Mouse (Mus musculus) G1E (cell line): ENCODE measurements around the gene Trpm8. TPM values are rescaled to one million over a fixed set of nuclear protein-coding genes. Genes with fewer than 3 reads are reported as not detected.

Source experiments
- ATAC-seq: 2 replicates; pipeline ENCODE4 v1.8.0; 2016; ENCODE audit warnings: mild to moderate bottlenecking; ENCODE audit not compliant: insufficient number of reproducible peaks, poor library complexity, low FRiP score, severe bottlenecking; ENCODE audit errors: extremely low read depth
- DNase-seq: peaks from one replicate; pipeline ENCODE4 v3.0.0; 2012; ENCODE audit warnings: low spot score
- H3K27me3 ChIP-seq: 2 replicates; pipeline ENCODE4 v1.6.1; 2012; ENCODE audit warnings: mild to moderate bottlenecking, low read length, inconsistent platforms; ENCODE audit not compliant: insufficient read depth
- H3K36me3 ChIP-seq: replicated peaks from 2 replicates; pipeline ENCODE3; 2012; ENCODE audit warnings: mild to moderate bottlenecking, inconsistent platforms
- H3K4me1 ChIP-seq: 2 replicates; pipeline ENCODE4 v1.6.1; 2012; ENCODE audit warnings: low read depth, low read length, inconsistent platforms, mixed read lengths; ENCODE audit not compliant: insufficient read depth
- H3K4me3 ChIP-seq: 2 replicates; pipeline ENCODE4 v1.5.1; 2012; ENCODE audit warnings: low read depth, mild to moderate bottlenecking, inconsistent platforms, low read length, moderate library complexity, mixed read lengths
- H3K9me3 ChIP-seq: replicated peaks from 2 replicates; pipeline ENCODE4 v1.6.1; 2012; ENCODE audit warnings: inconsistent platforms
- CTCF ChIP-seq: IDR thresholded peaks from 2 replicates; pipeline ENCODE4 v1.5.1; 2012; ENCODE audit warnings: low read depth, low read length, inconsistent platforms, mixed read lengths
- GATA1 ChIP-seq: IDR thresholded peaks from 2 replicates; pipeline ENCODE4 v1.6.1; 2012; ENCODE audit warnings: borderline replicate concordance, low read length, inconsistent platforms, mixed read lengths
- GATA2 ChIP-seq: IDR thresholded peaks from 2 replicates; pipeline ENCODE4 v1.6.1; 2012; ENCODE audit warnings: low read depth, low read length, inconsistent platforms, borderline replicate concordance
- POLR2AphosphoS5 ChIP-seq: IDR thresholded peaks from 2 replicates; pipeline ENCODE4 v1.6.1; 2012; ENCODE audit warnings: low read depth, low read length, inconsistent platforms; ENCODE audit not compliant: insufficient replicate concordance
- TAL1 ChIP-seq: conservative IDR thresholded peaks from 2 replicates; pipeline ENCODE4 v1.6.1; 2012; ENCODE audit warnings: low read depth, low read length, inconsistent platforms, mixed read lengths
- polyA plus RNA-seq: library from polyadenylated mRNA; stranded (reverse); fragments of >175 nt; gene quantifications from 2 replicates; pipeline ENCODE4 v1.2.3, GENCODE M21; 2012
- total RNA-seq, 2 experiments: library from RNA; stranded (forward) in 1 of 2; stranded (reverse) in 1 of 2; fragments of 200-1000 nt in 1 of 2; fragments of >200 nt in 1 of 2; fragmentation: Nextera tagmentation in 1 of 2; gene quantifications; 2 replicates each; pipeline ENCODE4 v1.2.3; 2014 to 2017

Trpm8 gene
- total and polyA plus RNA-seq, 3 experiments, result not detected

DNA sequence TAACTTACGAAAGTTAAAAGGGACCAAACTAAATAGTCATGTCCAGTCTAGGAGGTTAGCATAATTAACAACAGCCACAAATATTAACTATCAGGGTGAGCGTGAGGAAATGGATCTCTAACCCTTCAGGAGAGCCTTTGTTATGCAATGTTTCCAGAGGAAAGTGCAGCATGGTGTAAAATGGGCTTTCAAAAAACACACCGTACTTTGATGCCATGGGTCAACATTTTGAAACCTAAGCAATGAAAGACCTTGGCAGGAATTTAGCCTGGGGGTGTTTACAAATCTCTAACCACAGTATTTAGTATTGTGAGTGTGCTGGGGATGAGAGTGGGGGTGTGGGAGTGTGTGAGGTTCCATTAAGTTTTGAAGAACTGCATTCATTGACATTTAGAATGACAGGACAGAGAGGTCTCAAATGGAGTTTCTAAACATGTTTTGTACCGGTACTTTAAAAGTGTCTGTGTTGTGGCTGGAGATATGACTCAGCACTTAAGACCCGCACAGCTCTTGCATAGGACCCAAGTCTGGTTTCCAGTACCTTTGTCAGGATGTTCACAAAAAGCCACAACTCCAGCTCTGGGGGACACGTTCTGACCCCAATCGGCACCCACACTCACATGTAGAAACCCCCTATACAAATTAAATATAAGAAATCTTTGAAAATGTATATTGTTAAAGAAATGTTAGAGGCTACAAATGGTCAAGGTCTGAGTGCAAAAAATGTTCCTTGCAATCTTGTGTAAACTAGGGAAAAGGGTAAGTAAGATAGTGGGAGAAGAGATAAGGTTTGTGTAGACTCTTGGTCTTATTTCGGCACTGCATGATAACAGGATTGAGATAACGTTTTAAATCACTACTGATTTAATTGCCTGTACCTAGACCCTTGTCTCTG, 1.9 kb downstream of the Trpm8 start:
- no peak for ATAC-seq
- peaks cover 20% of the 10 kb centered on the region for H3K36me3 ChIP-seq
- peaks cover 13% of the 10 kb centered on the region for H3K27me3 ChIP-seq
- no peaks in the 10 kb centered on the region for H3K9me3 ChIP-seq
- H3K4me1 ChIP-seq, result peaks cover 43% of the 10 kb centered on the region
- DNase-seq, result no peak
- H3K4me3 ChIP-seq, result no peak overlapping the region
- TF ChIP-seq GATA2, result no peak
- no peak for TF ChIP-seq CTCF
- TF ChIP-seq TAL1, result no peak
- no peak for TF ChIP-seq POLR2AphosphoS5

DNA sequence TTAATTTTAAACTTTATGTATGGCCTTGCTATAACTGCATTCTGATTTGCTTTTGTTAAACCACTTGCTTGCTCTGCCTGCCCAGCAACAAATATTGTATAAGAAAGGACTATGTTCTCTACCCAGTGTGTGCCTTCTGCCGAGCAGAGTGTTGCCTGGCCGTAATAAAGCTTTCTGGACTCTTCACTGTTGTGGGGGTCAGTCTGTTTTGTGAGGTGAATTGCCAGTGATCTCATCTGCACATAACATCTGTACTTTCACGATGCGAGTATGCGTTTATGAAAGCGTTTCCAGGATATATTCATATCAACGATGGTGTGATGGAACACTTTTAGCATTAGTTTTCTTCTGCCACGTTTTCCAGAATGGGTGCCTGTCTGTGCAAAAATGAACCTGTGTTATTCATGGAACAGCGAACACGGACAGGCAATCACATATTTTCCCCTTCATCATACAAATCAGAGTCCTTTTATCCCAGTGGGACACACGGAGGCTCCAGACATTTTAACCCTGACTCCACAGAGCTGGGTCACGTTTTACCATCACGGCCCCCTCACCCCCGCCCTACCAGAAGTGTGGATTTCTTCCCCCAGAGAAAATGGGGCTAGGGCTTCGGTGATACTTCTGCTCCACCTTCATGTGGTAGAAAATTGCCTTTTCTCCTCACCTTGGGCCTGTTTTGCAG, 2.7 kb downstream of the Trpm8 start:
- no peak for TF ChIP-seq GATA2
- TF ChIP-seq TAL1, result no peak
- TF ChIP-seq CTCF, result no peak
- no peak for TF ChIP-seq GATA1
- TF ChIP-seq POLR2AphosphoS5, result no peak
- Histone ChIP-seq H3K36me3 (peaks cover 12% of the 10 kb centered on the region), H3K4me3 (no peak overlapping the region), H3K9me3 (no peaks in the 10 kb centered on the region), H3K27me3 (peaks cover 18% of the 10 kb centered on the region), H3K4me1 (peaks cover 36% of the 10 kb centered on the region)
- ATAC-seq, result no peak
- DNase-seq, result no peak

DNA sequence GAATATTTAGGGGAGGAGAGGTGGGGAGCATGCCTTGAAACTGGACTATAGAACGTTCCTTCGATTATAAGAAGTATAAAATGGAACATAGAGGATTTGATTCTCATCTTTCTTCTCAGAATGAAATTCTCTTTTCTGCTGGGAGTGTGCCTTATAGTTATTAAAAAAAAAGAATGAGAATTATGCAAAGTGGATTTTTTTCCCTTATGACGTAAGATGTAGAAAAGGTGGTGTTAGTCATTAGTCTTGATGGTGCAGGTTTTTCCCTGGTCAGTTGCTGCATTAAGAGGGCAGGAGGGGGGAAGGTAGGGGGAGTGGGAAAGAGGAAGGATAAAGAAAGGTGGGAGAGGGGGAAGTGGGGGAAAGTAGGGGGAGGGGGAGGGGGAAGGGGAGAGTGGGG, 4.8 kb downstream of the Trpm8 start:
- no peak for DNase-seq
- H3K27me3 ChIP-seq, result peaks cover 29% of the 10 kb centered on the region
- no peak for TF ChIP-seq CTCF
- TF ChIP-seq POLR2AphosphoS5, result no peak
- TF ChIP-seq GATA1, result no peak
- no peak for TF ChIP-seq GATA2
- TF ChIP-seq TAL1, result no peak

DNA sequence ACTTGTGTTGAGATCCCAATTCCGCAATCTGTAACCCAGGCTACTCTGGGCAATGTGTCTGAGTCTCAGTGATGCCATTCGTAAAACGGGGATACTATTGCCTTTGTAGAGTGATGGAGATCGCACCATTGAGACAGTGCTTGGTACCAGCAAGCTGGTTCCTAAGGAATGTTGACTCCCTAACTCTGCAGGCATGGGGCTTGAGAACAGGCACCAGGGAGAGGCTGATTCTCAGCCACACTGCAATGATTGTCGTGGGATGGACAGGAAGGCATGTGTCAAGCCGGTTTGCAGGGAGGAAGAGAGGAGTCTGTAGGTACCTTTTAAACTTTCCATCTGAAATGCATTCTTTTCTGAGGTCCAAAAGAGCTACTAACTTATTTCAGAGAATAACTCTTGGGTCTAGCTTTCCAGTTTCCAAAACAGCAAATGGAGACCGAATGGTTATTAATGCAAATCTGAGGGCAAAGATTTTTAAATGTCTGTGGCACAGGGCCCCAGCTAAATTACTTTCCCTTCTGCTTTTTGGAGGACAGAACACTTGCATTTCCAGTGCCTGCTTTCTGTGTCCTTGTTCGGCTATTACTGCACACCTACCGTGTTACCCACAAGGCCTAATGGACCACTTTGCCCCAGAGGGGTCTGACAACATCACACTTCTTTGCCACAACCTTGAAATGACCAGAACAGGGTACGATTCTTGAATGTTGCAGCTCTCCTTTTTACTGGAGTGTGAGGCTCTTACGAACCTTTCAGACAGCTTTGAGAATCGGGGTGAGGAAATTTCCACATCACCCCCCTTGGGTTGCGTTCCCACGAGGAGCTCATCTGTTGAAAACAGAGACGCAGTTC, 6.1 kb downstream of the Trpm8 start:
- TF ChIP-seq CTCF (no peak), TAL1 (no peak), GATA2 (no peak), GATA1 (no peak), POLR2AphosphoS5 (no peak)
- Histone ChIP-seq H3K4me3 (no peak overlapping the region), H3K4me1 (peaks cover 13% of the 10 kb centered on the region), H3K36me3 (no peaks in the 10 kb centered on the region), H3K27me3 (peaks cover 29% of the 10 kb centered on the region), H3K9me3 (no peaks in the 10 kb centered on the region)
- DNase-seq (no peak), ATAC-seq (no peak)

More for the DNA sequence above, 4.8 kb downstream of the Trpm8 start:
- Histone ChIP-seq H3K4me3 (no peak overlapping the region), H3K4me1 (peaks cover 22% of the 10 kb centered on the region), H3K9me3 (no peaks in the 10 kb centered on the region), H3K36me3 (no peaks in the 10 kb centered on the region)
- no peak for ATAC-seq

GRCm38 (mm10) chr1:88284228-88284945, 6.9 kb downstream of the Trpm8 start:
- Histone ChIP-seq H3K27me3 (peaks cover 29% of the 10 kb centered on the region), H3K4me1 (peaks cover 7% of the 10 kb centered on the region; the same call in 1 of the 2 replicates), H3K36me3 (no peaks in the 10 kb centered on the region), H3K9me3 (no peaks in the 10 kb centered on the region), H3K4me3 (no peak overlapping the region)
- DNase-seq, result no peak
- TF ChIP-seq GATA1, result no peak
- no peak for TF ChIP-seq CTCF
- no peak for ATAC-seq

- TF ChIP-seq GATA2, result no peak
- peak; percentile 70 for TF ChIP-seq CTCF
- Histone ChIP-seq H3K27me3 (peaks cover 28% of the 10 kb centered on the region), H3K36me3 (no peaks in the 10 kb centered on the region), H3K9me3 (no peaks in the 10 kb centered on the region), H3K4me1 (peaks cover 2% of the 10 kb centered on the region; the same call in 1 of the 2 replicates), H3K4me3 (no peak overlapping the region)
- peak; percentile 31; the same call in 1 of the 2 replicates for ATAC-seq
- no peak for DNase-seq
These were observed 7.5 kb downstream of the Trpm8 start for GRCm38 (mm10) chr1:88284946-88285320.
